Mouse (Mus musculus) heart, embryonic 10.5 days (tissue): ENCODE measurements around the gene Gm43517. TPM values are rescaled to one million over a fixed set of nuclear protein-coding genes. Genes with fewer than 3 reads are reported as not detected.

Experiments
- DNase-seq: peaks from one replicate; pipeline ENCODE4 v3.0.0-alpha.2; 2017; ENCODE audit warnings: low spot score
- H3K27ac ChIP-seq: fragments of 300-500 bp; sonication (generic); 2 replicates; pipeline ENCODE4 v1.5.1; 2016; ENCODE audit warnings: mild to moderate bottlenecking
- H3K27me3 ChIP-seq: fragments of 300-500 bp; sonication (generic); 2 replicates; pipeline ENCODE4 v1.6.1; 2016; ENCODE audit warnings: mild to moderate bottlenecking; ENCODE audit not compliant: poor library complexity, insufficient read depth, severe bottlenecking
- H3K36me3 ChIP-seq: fragments of 300-500 bp; sonication (generic); 2 replicates; pipeline ENCODE4 v1.6.1; 2016; ENCODE audit warnings: mild to moderate bottlenecking, moderate library complexity
- H3K4me1 ChIP-seq: fragments of 300-500 bp; sonication (generic); 2 replicates; pipeline ENCODE4 v1.6.1; 2016; ENCODE audit warnings: mild to moderate bottlenecking
- H3K4me3 ChIP-seq: fragments of 300-500 bp; sonication (generic); 2 replicates; pipeline ENCODE4 v1.5.1; 2016; ENCODE audit warnings: mild to moderate bottlenecking, moderate library complexity
- H3K9me3 ChIP-seq: fragments of 300-500 bp; sonication (generic); 2 replicates; pipeline ENCODE4 v1.6.1; 2016; ENCODE audit warnings: mild to moderate bottlenecking, moderate library complexity
- WGBS: fragments of 180-500 bp; shearing (Covaris S2); methylation state at CpG from one replicate; pipeline ENCODE4 v1.1.7; 2016; 5-methylcytosine and 5-hydroxymethylcytosine counted together
- polyA plus RNA-seq: library from polyadenylated mRNA; unstranded; fragments of >200 nt; fragmentation: Nextera tagmentation; extraction: Ambion mirVana; gene quantifications from 2 replicates; pipeline ENCODE4 v1.2.1, GENCODE M21; 2016

Gm43517 gene
- polyA plus RNA-seq, 1 experiment from 2014 or later, result not detected

DNA sequence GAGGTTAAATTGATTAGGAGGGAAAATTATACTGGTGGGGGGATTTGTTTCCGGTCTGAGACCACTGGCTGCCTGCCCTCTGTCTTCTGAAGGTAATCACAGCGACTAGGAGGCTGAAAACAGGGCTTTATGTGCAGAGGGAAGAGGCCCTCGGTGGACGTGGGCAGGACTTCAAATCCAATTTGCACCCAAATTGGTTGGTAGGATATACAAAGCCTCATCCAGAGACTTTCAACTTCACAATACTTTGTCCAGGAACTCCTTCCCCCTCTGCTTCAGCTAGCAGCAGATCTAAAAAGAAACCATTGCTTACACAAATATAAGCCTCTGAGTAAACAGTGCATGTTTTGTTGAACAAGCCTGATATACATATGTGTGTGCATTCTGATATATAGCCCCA is 4.5 kb upstream of the Gm43517 start:
- H3K27me3 ChIP-seq, result peaks cover 100% of the 10 kb centered on the region
- WGBS, result under 1% methylated on average over 4 of the region's 4 CpGs
- H3K9me3 ChIP-seq, result no peaks in the 10 kb centered on the region
- no peak overlapping the region for H3K27ac ChIP-seq
- DNase-seq, result no peak
- H3K4me1 ChIP-seq, result peaks cover 14% of the 10 kb centered on the region
- H3K36me3 ChIP-seq, result no peaks in the 10 kb centered on the region
- no peak overlapping the region for H3K4me3 ChIP-seq

GRCm38 (mm10) chr12:49381031-49381525 is 3.9 kb upstream of the Gm43517 start:
- Histone ChIP-seq H3K27ac (no peak overlapping the region), H3K36me3 (no peaks in the 10 kb centered on the region), H3K4me3 (no peak overlapping the region), H3K4me1 (peaks cover 14% of the 10 kb centered on the region), H3K9me3 (no peaks in the 10 kb centered on the region), H3K27me3 (peaks cover 100% of the 10 kb centered on the region)
- 4% methylated on average over 4 of the region's 4 CpGs for WGBS
- no peak for DNase-seq

DNA sequence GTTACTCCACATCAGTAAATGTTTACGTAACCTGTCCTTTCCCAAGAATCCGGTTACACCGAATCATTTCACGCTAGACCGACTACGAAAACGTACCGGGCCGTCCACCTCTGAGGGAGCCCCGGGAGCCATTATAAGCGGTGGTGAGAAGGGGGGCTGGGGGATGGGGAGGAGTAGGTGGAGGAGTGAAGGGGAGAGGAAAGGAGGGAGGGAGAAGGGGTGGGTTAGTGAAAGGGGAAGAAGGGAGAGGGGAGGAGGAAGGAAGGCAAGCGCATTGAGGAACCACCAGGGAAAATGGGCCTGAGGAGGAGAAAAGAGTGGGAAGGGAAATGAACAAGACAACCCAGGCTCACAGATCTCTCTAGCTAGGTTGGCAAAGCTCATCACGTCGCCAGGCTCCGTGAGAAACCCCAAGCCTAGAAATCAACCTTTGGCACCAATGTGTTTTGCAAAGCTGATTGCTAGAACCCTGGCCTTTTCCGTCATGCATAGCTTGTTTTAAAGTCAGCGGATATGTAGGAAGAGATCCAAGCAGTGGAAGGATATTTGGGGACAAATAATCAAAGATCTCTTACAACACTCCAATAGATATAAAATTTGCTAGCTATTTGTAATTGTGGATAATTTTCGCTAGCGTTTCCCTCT is 3.1 kb upstream of the Gm43517 start:
- under 1% methylated on average over 19 of the region's 19 CpGs for WGBS
- Histone ChIP-seq H3K9me3 (no peaks in the 10 kb centered on the region), H3K36me3 (no peaks in the 10 kb centered on the region), H3K4me1 (peaks cover 14% of the 10 kb centered on the region), H3K4me3 (no peak overlapping the region), H3K27me3 (peaks cover 100% of the 10 kb centered on the region), H3K27ac (no peak overlapping the region)
- no peak for DNase-seq

- H3K27me3 ChIP-seq, result peaks cover 97% of the 10 kb centered on the region
- under 1% methylated on average over 61 of the region's 61 CpGs for WGBS
- H3K4me1 ChIP-seq, result peaks cover 14% of the 10 kb centered on the region
- H3K4me3 ChIP-seq, result peak within 1 kb of the TSS; percentile 60
- no peak for DNase-seq
- H3K27ac ChIP-seq, result no peak within 1 kb of the TSS
- no peaks in the 10 kb centered on the region for H3K36me3 ChIP-seq
- H3K9me3 ChIP-seq, result no peaks in the 10 kb centered on the region
These were observed 2.1 kb upstream of the Gm43517 start, which contains the start of gene Foxg1 for GRCm38 (mm10) chr12:49382565-49383520. Gene Foxg1, plus strand, starts transcription at chr12:49382660.

GRCm38 (mm10) chr12:49383521-49384133 is 1.3 kb upstream of the Gm43517 start:
- peak overlapping the region; percentile 60 for H3K4me3 ChIP-seq
- no peaks in the 10 kb centered on the region for H3K36me3 ChIP-seq
- WGBS, result under 1% methylated on average over 53 of the region's 67 CpGs
- peaks cover 95% of the 10 kb centered on the region for H3K27me3 ChIP-seq
- H3K27ac ChIP-seq, result no peak overlapping the region
- H3K9me3 ChIP-seq, result no peaks in the 10 kb centered on the region
- no peak for DNase-seq
- peaks cover 14% of the 10 kb centered on the region for H3K4me1 ChIP-seq

DNA sequence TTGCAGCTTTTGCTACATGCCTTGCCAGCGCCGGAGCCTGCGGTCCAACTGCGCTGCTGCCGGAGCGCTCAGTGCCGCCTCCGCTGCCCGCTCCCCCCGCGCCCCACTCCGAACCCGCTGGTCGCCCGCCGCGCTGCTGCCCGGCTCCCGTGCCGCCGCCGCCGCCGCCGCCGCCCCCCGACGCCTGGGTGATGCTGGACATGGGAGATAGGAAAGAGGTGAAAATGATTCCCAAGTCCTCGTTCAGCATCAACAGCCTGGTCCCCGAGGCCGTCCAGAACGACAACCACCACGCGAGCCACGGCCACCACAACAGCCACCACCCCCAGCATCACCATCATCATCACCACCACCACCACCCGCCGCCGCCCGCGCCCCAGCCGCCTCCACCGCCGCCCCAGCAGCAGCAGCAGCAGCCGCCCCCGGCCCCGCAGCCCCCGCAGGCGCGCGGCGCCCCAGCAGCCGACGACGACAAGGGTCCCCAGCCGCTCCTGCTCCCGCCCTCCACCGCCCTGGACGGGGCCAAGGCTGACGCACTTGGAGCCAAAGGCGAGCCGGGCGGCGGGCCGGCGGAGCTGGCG is 589 bp upstream of the Gm43517 start:
- H3K36me3 ChIP-seq, result no peaks in the 10 kb centered on the region
- H3K27me3 ChIP-seq, result peaks cover 94% of the 10 kb centered on the region
- peak overlapping the region; percentile 60 for H3K4me3 ChIP-seq
- no peak for DNase-seq
- peaks cover 14% of the 10 kb centered on the region for H3K4me1 ChIP-seq
- under 1% methylated on average over 59 of the region's 66 CpGs for WGBS
- H3K27ac ChIP-seq, result no peak overlapping the region
- no peaks in the 10 kb centered on the region for H3K9me3 ChIP-seq

- no peak for DNase-seq
- Histone ChIP-seq H3K27ac (no peak overlapping the region), H3K9me3 (no peaks in the 10 kb centered on the region), H3K4me1 (peaks cover 14% of the 10 kb centered on the region), H3K36me3 (no peaks in the 10 kb centered on the region), H3K27me3 (peaks cover 94% of the 10 kb centered on the region), H3K4me3 (peak overlapping the region; percentile 60)
- WGBS, result 2% methylated on average over 23 of the region's 23 CpGs
These were observed 637 bp downstream of the Gm43517 start for GRCm38 (mm10) chr12:49385631-49385990.

- no peak for DNase-seq
- 16% methylated on average over 10 of the region's 10 CpGs for WGBS
- H3K9me3 ChIP-seq, result no peaks in the 10 kb centered on the region
- peaks cover 16% of the 10 kb centered on the region for H3K4me1 ChIP-seq
- H3K4me3 ChIP-seq, result no peak overlapping the region
- no peaks in the 10 kb centered on the region for H3K36me3 ChIP-seq
- peaks cover 94% of the 10 kb centered on the region for H3K27me3 ChIP-seq
- H3K27ac ChIP-seq, result no peak overlapping the region
These were observed 1.3 kb downstream of the Gm43517 start for GRCm38 (mm10) chr12:49386081-49386805.

DNA sequence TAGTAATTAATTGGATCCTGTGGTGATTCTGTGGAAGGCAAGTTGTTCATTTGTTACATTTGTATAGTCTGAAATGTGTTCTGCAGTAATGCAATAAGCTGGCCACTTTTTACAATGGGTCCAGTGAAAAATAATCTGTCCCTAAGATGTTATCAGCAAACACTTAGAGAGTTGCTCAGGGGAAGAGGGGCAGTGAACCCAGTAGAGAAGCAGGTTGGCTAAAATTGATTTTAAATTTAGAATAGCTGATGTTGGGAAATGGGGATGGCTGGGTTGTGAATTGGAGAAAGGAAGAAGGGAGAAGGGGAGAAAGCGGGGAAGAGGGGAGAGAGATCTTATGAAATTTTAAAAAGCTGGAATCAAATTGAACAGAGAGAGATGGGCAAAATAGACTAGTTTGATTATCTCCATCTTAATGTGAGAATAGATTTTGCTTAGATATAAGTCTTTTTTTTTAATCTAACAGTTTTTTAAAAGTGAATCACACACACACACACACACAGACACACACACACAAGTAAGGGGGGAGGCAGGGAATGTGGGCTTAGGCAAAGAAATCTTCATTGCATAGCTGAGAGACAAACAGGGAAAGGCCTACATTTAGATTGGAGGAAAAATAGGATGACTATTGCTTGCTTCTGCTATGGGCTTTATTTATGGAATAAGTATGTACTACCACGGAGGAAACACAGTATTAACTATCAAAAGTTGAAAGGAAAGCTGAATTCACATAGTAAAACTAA is 3.1 kb downstream of the Gm43517 start:
- no peak overlapping the region for H3K4me3 ChIP-seq
- peaks cover 94% of the 10 kb centered on the region for H3K27me3 ChIP-seq
- H3K27ac ChIP-seq, result no peak overlapping the region
- no peaks in the 10 kb centered on the region for H3K36me3 ChIP-seq
- no peak for DNase-seq
- H3K4me1 ChIP-seq, result peaks cover 17% of the 10 kb centered on the region
- WGBS, result 3% methylated on average over 2 of the region's 2 CpGs
- H3K9me3 ChIP-seq, result no peaks in the 10 kb centered on the region

DNA sequence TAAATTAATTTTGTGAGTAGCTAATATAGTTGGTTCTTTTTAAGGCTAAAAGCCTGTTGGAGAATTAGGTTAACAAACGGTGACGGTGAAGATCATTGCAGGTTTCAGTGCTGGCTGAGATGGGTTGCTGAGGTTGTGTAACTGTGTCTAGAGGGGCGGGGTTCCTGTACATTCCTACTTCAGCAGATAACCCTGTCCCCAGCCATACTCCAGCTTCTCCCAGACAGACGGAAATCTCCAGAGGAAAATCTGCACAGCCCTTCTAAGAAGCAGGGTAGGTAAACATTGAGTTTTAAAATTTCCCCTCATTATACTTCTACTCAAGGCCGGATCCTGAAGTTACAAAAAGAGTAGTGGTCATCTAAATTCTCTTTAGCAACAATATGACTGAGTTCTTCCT is 4.7 kb downstream of the Gm43517 start:
- 0 out of 2 replicates have a peak, but pooled peaks cover 6% of the 10 kb centered on the region for H3K4me1 ChIP-seq
- under 1% methylated on average over 5 of the region's 5 CpGs for WGBS
- no peaks in the 10 kb centered on the region for H3K9me3 ChIP-seq
- no peak overlapping the region for H3K27ac ChIP-seq
- H3K4me3 ChIP-seq, result no peak overlapping the region
- peaks cover 94% of the 10 kb centered on the region for H3K27me3 ChIP-seq
- H3K36me3 ChIP-seq, result no peaks in the 10 kb centered on the region
- DNase-seq, result no peak

GRCm38 (mm10) chr12:49390257-49390656 is 5.3 kb downstream of the Gm43517 start:
- Histone ChIP-seq H3K27me3 (peaks cover 94% of the 10 kb centered on the region), H3K36me3 (no peaks in the 10 kb centered on the region), H3K4me3 (no peak overlapping the region), H3K9me3 (no peaks in the 10 kb centered on the region), H3K4me1 (0 out of 2 replicates have a peak, but pooled peaks cover 5% of the 10 kb centered on the region), H3K27ac (no peak overlapping the region)
- no peak for DNase-seq
- 1% methylated on average over 13 of the region's 13 CpGs for WGBS
